Mouse (Mus musculus) liver, postnatal 0 days (tissue): ENCODE results near the gene Duxf3.
"Not testable (repeated sequence)": the region's sequence is repeated elsewhere in the genome, so short reads cannot be mapped to it uniquely, and the experiment has no call there.

Source experiments
- CTCF ChIP-seq: sonication (generic); IDR thresholded peaks from 2 replicates; pipeline ENCODE4 v1.5.1; 2016; ENCODE audit warnings: antibody characterized with exemption, low read depth
- EP300 ChIP-seq: IDR thresholded peaks from 2 replicates; pipeline ENCODE4 v1.6.1; 2016; ENCODE audit warnings: antibody characterized with exemption, low read depth, mild to moderate bottlenecking

DNA sequence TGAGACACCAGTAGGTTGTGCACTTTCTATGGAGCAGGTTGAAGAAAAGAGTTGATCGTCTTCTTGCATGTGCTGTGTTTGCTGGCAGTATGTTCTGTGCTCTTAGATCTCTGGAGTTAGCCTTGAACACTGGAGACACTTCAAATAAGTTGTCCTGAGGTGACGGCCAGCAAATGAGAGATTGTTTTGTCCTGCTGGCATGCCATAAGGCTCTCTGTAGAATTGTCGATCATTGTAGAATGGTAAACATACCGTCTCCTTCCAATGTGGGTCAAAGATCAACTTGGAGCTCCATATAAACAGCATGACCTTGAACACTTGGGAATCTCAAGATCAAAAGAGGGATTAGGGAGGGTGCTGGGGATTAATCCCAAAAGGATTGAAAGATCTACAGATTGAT lies 6.1 kb downstream of the Duxf3 start:
- TF ChIP-seq CTCF, EP300: not testable (repeated sequence)
